Mouse (Mus musculus) heart, embryonic 15.5 days (tissue): Measurements from ENCODE around the gene Frem1. TPM values are rescaled to one million over a fixed set of nuclear protein-coding genes. Genes with fewer than 3 reads are reported as not detected.

Experiments
- ATAC-seq: fragments of 200-750 bp; cut with Nextera tagmentation; replicated peaks from 2 replicates; pipeline ENCODE4 v1.8.0; 2017; ENCODE audit warnings: low read depth, moderate TSS enrichment; ENCODE audit not compliant: insufficient number of reproducible peaks, insufficient read depth, low FRiP score
- H3K27ac ChIP-seq: fragments of 300-500 bp; sonication (generic); 2 replicates; pipeline ENCODE4 v1.5.1; 2015; ENCODE audit warnings: mild to moderate bottlenecking, inconsistent platforms
- H3K27me3 ChIP-seq: fragments of 300-500 bp; sonication (generic); 2 replicates; pipeline ENCODE4 v1.6.1; 2015; ENCODE audit warnings: inconsistent platforms
- H3K36me3 ChIP-seq: fragments of 300-500 bp; sonication (generic); 2 replicates; pipeline ENCODE4 v1.6.1; 2015; ENCODE audit warnings: mild to moderate bottlenecking, inconsistent platforms
- H3K4me1 ChIP-seq: fragments of 300-500 bp; sonication (generic); replicated peaks from 2 replicates; pipeline ENCODE4 v1.6.1; 2015; ENCODE audit warnings: inconsistent platforms
- H3K4me2 ChIP-seq: fragments of 300-500 bp; sonication (generic); 2 replicates; pipeline ENCODE4 v1.6.1; 2015; ENCODE audit warnings: inconsistent platforms, mild to moderate bottlenecking, moderate library complexity
- H3K4me3 ChIP-seq: fragments of 300-500 bp; sonication (generic); 2 replicates; pipeline ENCODE4 v1.5.1; 2015; ENCODE audit warnings: mild to moderate bottlenecking, inconsistent platforms
- H3K9ac ChIP-seq: fragments of 300-500 bp; sonication (generic); 2 replicates; pipeline ENCODE4 v1.6.1; 2015; ENCODE audit warnings: mild to moderate bottlenecking, inconsistent platforms
- H3K9me3 ChIP-seq: fragments of 300-500 bp; sonication (generic); replicated peaks from 2 replicates; pipeline ENCODE4 v1.6.1; 2016; ENCODE audit warnings: inconsistent platforms
- WGBS: fragments of 180-500 bp; shearing (Covaris S2); methylation state at CpG from one replicate; pipeline ENCODE4 v1.1.7; 2015; ENCODE audit warnings: mixed read lengths; 5-methylcytosine and 5-hydroxymethylcytosine counted together
- polyA plus RNA-seq: library from polyadenylated mRNA; unstranded; fragments of >200 nt; fragmentation: Nextera tagmentation; extraction: Ambion mirVana; gene quantifications from 2 replicates; pipeline ENCODE4 v1.2.1, GENCODE M21; 2015

Gene Frem1
- polyA plus RNA-seq, 1 experiment from 2014 or later: 3.5 TPM

DNA sequence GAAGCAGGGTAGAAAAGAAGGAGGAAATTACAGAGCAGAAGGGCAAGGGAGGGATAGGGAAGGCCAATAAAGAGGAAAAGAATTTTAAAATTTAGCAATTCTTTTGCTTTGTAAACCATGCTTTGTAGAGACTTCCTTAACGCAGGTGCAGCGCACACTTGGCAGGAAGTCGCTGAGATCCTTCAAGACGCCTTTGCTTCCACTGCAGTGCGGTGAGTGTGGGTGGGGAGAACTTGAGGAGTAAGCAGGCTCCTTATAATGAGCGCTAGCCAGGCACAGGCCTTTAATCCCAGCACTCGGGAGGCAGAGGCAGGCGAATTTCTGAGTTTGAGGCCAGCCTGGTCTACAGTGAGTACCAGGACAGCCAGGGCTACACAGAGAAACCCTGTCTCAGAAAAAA, 1.1 kb upstream of the Frem1 start:
- no peak overlapping the region for H3K27ac ChIP-seq
- H3K36me3 ChIP-seq: no peaks in the 10 kb centered on the region
- H3K4me3 ChIP-seq: no peak overlapping the region
- no peak overlapping the region for H3K9ac ChIP-seq
- H3K27me3 ChIP-seq: no peaks in the 10 kb centered on the region
- no peak overlapping the region for H3K4me2 ChIP-seq
- H3K4me1 ChIP-seq: peaks cover 35% of the 10 kb centered on the region
- WGBS: 79% methylated on average over 8 of the region's 8 CpGs
- H3K9me3 ChIP-seq: no peaks in the 10 kb centered on the region
- no peak for ATAC-seq

GRCm38 (mm10) chr4:83051176-83051575, 963 bp downstream of the Frem1 start:
- H3K4me2 ChIP-seq: peak overlapping the region; percentile 59
- WGBS: 21% methylated on average over 8 of the region's 8 CpGs
- no peak for ATAC-seq
- no peaks in the 10 kb centered on the region for H3K36me3 ChIP-seq
- no peaks in the 10 kb centered on the region for H3K27me3 ChIP-seq
- H3K9me3 ChIP-seq: no peaks in the 10 kb centered on the region
- peaks cover 44% of the 10 kb centered on the region for H3K4me1 ChIP-seq
- H3K27ac ChIP-seq: peak overlapping the region; percentile 5
- H3K9ac ChIP-seq: peak overlapping the region; percentile 26; the same call in 1 of the 2 replicates
- peak overlapping the region; percentile 44 for H3K4me3 ChIP-seq

- H3K9ac ChIP-seq: no peak overlapping the region
- peak overlapping the region; percentile 44 for H3K4me3 ChIP-seq
- H3K27me3 ChIP-seq: no peaks in the 10 kb centered on the region
- no peak for ATAC-seq
- no peak overlapping the region for H3K27ac ChIP-seq
- 40% methylated on average over 5 of the region's 5 CpGs for WGBS
- H3K9me3 ChIP-seq: no peaks in the 10 kb centered on the region
- H3K4me1 ChIP-seq: peaks cover 44% of the 10 kb centered on the region
- H3K4me2 ChIP-seq: peak overlapping the region; percentile 59
- no peaks in the 10 kb centered on the region for H3K36me3 ChIP-seq
These were observed 1.9 kb downstream of the Frem1 start for GRCm38 (mm10) chr4:83050151-83050796.

- H3K4me2 ChIP-seq: peak overlapping the region; percentile 59
- H3K27me3 ChIP-seq: no peaks in the 10 kb centered on the region
- no peaks in the 10 kb centered on the region for H3K9me3 ChIP-seq
- no peaks in the 10 kb centered on the region for H3K36me3 ChIP-seq
- ATAC-seq: no peak
- 54% methylated on average over 3 of the region's 3 CpGs for WGBS
- H3K9ac ChIP-seq: no peak overlapping the region
- peaks cover 44% of the 10 kb centered on the region for H3K4me1 ChIP-seq
- no peak overlapping the region for H3K27ac ChIP-seq
- no peak overlapping the region for H3K4me3 ChIP-seq
These were observed 2.9 kb downstream of the Frem1 start for GRCm38 (mm10) chr4:83049288-83049687.

DNA sequence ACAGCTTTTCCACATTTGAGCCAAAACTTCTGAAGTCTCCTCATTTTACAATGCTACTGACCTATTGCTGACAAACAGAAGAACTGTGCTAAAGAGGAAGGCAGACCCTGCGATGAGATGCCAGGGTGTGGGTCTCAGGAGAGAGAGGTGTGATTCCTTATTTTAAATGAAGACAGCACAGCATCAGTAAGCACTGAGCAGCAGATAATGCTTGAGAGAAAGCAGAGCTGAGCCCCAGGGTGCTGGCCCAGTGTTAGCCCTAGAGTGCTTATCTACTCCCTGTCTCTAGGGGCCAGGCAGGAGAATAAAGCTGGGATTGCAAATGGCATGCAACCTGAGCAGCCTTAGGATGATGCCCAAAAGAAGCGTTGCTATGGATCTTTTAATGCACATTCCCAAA, 3.6 kb downstream of the Frem1 start:
- Histone ChIP-seq H3K9ac (no peak overlapping the region), H3K9me3 (no peaks in the 10 kb centered on the region), H3K36me3 (no peaks in the 10 kb centered on the region), H3K4me3 (no peak overlapping the region), H3K27me3 (no peaks in the 10 kb centered on the region), H3K27ac (no peak overlapping the region), H3K4me2 (peak overlapping the region; percentile 34; the same call in 1 of the 2 replicates), H3K4me1 (peaks cover 44% of the 10 kb centered on the region)
- WGBS: 20% methylated on average over 2 of the region's 2 CpGs
- ATAC-seq: no peak

DNA sequence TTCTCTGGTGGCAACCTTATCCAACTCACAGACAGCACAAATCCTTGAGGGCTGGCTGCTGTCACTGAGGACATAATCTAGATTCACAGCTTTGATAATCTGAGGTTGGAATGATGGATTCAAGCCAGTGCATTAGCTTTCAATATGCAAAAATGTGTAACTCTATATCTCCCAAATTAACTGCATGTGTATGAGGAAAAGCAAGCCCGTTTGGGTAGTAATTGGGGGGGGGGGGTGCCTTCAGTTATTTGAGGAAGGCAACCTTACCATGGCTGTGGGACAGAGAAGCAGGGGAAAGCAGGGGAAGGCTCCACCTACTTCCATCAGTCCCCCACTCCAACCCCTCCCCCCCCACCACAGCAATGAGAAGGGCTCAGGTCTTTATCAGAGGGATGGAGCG, 5.3 kb downstream of the Frem1 start:
- Histone ChIP-seq H3K27ac (no peak overlapping the region), H3K27me3 (no peaks in the 10 kb centered on the region), H3K4me3 (no peak overlapping the region), H3K4me2 (no peak overlapping the region), H3K4me1 (peaks cover 37% of the 10 kb centered on the region), H3K9me3 (no peaks in the 10 kb centered on the region), H3K9ac (no peak overlapping the region), H3K36me3 (no peaks in the 10 kb centered on the region)
- 36% methylated on average over 2 of the region's 2 CpGs for WGBS
- ATAC-seq: no peak

DNA sequence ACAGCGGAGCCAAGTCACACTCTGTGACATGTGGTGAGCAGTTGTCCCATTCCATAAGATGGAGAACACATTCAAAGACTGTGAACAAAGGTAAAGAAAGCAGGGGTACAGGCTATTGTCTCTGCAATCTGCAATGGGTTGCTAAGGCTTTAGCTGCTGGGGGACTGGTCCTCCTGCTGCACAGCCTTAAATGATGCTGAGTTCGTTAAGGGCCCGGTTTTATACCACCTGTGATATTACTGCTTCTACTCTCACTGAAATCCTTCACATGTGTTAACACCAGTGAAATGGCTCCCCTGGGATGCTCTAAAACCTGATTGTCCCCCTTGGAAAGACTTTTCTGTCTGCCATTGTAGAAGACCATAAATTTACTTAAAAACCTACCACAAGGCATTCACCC, 6.1 kb downstream of the Frem1 start:
- H3K9ac ChIP-seq: no peak overlapping the region
- H3K27ac ChIP-seq: no peak overlapping the region
- no peaks in the 10 kb centered on the region for H3K9me3 ChIP-seq
- H3K36me3 ChIP-seq: no peaks in the 10 kb centered on the region
- no peak overlapping the region for H3K4me3 ChIP-seq
- 82% methylated on average over 3 of the region's 3 CpGs for WGBS
- H3K4me2 ChIP-seq: no peak overlapping the region
- H3K27me3 ChIP-seq: no peaks in the 10 kb centered on the region
- ATAC-seq: no peak
- peaks cover 31% of the 10 kb centered on the region for H3K4me1 ChIP-seq

DNA sequence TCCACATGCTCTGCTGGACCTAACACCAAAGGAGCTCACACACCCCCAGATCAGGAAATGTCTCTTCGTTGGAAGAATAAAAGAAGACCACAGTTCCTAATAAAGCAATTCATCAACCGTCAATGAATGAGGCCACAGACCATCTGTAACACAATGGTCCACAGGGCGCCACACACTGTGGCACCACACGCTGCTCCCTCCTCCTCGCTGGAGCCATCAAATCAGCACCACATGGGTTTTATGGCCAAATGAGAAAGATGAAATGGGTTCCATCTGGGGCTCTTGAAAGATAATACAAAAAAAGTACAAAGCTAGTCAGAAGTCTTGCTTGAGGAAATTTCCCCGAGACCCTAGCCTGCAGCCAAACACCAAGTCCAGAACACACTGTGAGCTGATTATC, 6.9 kb downstream of the Frem1 start:
- H3K9ac ChIP-seq: no peak overlapping the region
- H3K27ac ChIP-seq: no peak overlapping the region
- no peak overlapping the region for H3K4me3 ChIP-seq
- 80% methylated on average over 6 of the region's 6 CpGs for WGBS
- no peak for ATAC-seq
- H3K4me1 ChIP-seq: peaks cover 23% of the 10 kb centered on the region
- no peak overlapping the region for H3K4me2 ChIP-seq
- H3K36me3 ChIP-seq: no peaks in the 10 kb centered on the region
- no peaks in the 10 kb centered on the region for H3K9me3 ChIP-seq
- no peaks in the 10 kb centered on the region for H3K27me3 ChIP-seq

GRCm38 (mm10) chr4:83040780-83041179, 11.4 kb downstream of the Frem1 start:
- Histone ChIP-seq H3K27me3 (no peaks in the 10 kb centered on the region), H3K4me3 (no peak overlapping the region), H3K4me2 (no peak overlapping the region), H3K9me3 (no peaks in the 10 kb centered on the region), H3K27ac (no peak overlapping the region), H3K4me1 (no peaks in the 10 kb centered on the region), H3K36me3 (no peaks in the 10 kb centered on the region), H3K9ac (no peak overlapping the region)
- no peak for ATAC-seq
- 66% methylated on average over 3 of the region's 3 CpGs for WGBS

- Histone ChIP-seq H3K36me3 (no peaks in the 10 kb centered on the region), H3K4me3 (no peak overlapping the region), H3K27ac (no peak overlapping the region), H3K4me2 (no peak overlapping the region), H3K9me3 (no peaks in the 10 kb centered on the region), H3K4me1 (no peaks in the 10 kb centered on the region), H3K9ac (no peak overlapping the region), H3K27me3 (no peaks in the 10 kb centered on the region)
- ATAC-seq: no peak
- WGBS: 87% methylated on average over 1 of the region's 1 CpGs
These were observed 19.4 kb downstream of the Frem1 start for GRCm38 (mm10) chr4:83032780-83033179.

DNA sequence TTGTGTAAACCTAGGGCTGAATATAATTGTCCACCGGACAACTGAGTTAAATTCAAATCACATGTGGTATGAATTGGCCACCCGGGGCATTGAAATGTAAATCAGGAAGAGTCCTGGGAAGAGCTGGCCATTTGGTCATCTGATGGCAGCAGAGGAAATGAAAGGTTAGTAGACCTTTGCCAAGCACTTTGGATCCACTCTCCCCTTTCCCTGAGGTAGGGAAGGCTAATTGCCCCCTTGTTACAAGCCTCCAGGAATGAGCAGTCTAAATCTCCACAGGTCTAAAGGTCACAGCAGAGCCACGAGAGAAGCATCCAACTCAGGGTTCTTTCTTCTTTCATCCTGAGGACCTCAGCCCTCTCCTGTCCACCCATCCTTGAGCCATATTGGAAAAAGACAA, 20.5 kb downstream of the Frem1 start:
- Histone ChIP-seq H3K4me2 (no peak overlapping the region), H3K36me3 (no peaks in the 10 kb centered on the region), H3K9me3 (no peaks in the 10 kb centered on the region), H3K27ac (no peak overlapping the region), H3K4me1 (no peaks in the 10 kb centered on the region), H3K9ac (no peak overlapping the region), H3K4me3 (no peak overlapping the region), H3K27me3 (no peaks in the 10 kb centered on the region)
- no peak for ATAC-seq
- WGBS: 67% methylated on average over 3 of the region's 3 CpGs

- no peak for ATAC-seq
- H3K4me1 ChIP-seq: no peaks in the 10 kb centered on the region
- H3K4me3 ChIP-seq: no peak overlapping the region
- H3K27me3 ChIP-seq: no peaks in the 10 kb centered on the region
- no peak overlapping the region for H3K4me2 ChIP-seq
- no peak overlapping the region for H3K9ac ChIP-seq
- H3K9me3 ChIP-seq: no peaks in the 10 kb centered on the region
- WGBS: 75% methylated on average over 6 of the region's 6 CpGs
- H3K36me3 ChIP-seq: no peaks in the 10 kb centered on the region
- no peak overlapping the region for H3K27ac ChIP-seq
These were observed 22.0 kb downstream of the Frem1 start for GRCm38 (mm10) chr4:83030097-83030496.
